Mouse (Mus musculus) mouse trophoblast stem cell (cell line): ENCODE data around the gene Lrrc1.

Experiments
- in situ Hi-C, 2 experiments: fragments of 300-500 bp; cut with MseI, MboI; formaldehyde crosslinking; loops; 2 replicates in 1 of 2; 3 replicates in 1 of 2; pipeline ENCODE4 v1.15.1; 2025

The Lrrc1 gene

DNA sequence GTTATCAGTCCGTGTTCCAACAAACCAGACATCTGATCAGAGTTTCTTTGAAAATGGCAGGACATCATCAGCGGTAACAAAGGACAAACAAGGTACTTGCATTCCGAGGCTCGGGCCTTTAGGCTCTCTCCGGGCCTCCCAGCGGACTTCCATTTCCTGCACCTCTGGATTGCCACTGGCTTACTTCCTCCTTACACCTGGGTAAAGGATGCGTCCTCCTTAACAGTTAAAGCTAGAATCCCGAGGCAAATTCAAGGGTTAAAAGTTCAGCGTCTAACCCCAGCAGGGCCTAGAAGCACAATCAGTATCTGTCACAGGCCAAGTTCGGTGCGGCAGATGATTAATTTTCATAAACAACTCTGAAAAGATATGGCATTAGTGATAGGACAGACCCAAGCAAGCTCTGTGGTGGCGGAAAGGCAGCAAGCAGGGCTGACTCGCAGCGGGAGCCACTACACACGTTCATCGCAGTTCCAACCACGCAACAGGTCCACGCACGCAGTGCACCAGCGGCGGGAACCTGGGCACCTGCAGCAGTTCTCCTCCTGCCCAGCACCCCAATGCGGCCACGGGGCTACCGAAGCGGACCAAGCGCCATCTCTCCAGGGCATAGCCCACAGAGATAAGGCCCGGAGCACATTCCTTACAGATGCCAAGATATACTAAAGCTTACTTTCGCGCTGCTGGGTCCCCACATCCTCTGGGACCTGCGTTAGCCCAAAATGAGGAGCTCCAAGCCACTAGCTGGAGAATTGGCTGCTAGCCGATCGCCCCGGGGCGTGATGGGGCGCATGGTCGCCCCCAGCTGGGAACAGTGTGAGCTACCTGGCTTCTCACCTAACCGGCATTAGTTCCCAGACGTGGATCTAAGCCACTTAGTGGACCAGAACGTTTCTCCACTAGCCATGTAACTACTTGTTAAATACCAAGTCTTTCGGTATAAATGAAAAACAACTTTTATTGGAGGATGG is 1.0 kb downstream of the Lrrc1 start:
- in situ Hi-C loops: no loop called here

GRCm38 (mm10) chr9:77541556-77541955 is 3.1 kb downstream of the Lrrc1 start:
- in situ Hi-C loops: no loop called here

DNA sequence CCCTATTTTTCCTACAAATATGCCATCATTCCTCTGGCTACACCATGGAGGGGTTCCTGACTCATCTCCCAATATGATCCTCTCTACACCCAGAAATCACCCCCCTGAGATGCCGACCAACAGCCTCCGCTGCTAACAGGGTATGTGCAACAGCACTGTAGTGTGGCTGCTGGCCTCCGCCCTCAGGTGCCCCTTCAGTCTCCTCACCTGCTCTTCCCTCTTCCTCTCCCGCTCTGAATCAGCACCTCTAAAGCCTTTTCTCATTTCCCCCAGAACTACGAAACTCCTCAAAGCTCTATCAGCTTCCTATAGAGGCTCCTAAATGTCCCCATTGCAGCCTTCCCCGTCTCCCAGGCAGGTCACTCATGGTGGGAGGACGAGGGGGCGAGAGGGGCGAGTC is 5.4 kb downstream of the Lrrc1 start:
- in situ Hi-C loops: no loop called here

DNA sequence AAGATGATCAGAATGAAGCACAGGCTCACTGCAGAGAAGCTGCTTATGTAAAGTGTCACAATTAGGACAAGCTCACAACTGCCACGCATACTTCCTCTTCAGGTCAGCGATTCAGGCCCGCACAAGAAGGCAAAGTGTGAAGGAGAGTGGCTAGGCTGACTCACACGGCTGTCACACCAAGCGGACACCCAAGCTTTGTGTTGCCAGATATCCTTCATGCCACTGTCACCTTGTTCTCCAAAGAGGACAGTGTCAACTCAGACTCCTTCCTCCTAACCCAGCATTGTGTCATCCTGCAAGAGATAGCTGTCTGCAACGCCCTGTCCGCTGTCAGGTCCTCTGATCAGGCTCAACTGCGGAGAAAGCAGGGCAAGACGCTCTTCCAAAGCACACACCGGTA is 7.3 kb downstream of the Lrrc1 start:
- in situ Hi-C loops: no loop called here

DNA sequence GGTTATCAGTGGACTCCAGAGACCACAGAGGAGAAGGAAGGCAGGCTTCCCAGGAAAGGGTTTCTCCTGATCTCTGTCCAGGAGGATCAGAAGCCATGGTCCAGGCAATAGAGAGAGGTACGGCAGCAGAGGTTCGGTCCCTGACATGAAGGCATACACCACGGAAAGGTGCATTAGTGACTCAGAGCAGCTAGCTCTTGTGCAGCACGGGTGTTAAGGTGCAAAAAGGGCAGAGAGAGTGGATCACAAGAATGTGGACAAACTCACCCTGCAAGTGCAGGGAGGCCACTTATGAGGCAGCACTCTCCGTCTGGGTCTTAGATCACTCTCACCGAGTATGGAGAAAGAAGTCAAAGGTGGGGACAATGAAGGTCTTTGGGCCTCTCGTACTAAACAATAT is 7.8 kb downstream of the Lrrc1 start:
- in situ Hi-C loops: no loop called here

DNA sequence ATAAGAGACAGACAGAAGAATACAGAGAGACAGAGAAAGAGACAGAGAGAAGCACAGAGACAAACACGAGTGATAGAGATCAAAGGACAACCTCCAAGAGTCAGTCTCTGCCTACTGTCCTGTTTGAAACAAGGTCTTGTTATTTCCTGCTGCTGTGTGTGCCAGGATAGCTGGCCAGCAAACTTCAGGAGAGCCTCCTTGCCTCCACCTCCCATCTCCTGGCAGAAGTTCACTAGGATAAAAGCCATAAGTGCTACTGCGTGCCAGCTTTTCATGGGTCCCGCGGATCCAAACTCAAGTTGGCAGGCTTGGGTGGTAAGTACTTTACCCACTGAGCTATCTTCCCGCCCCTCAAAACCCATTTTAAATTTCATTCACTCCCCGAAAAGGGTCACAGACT is 8.4 kb downstream of the Lrrc1 start:
- in situ Hi-C loops: no loop called here

- in situ Hi-C loops: no loop called here
Measured at GRCm38 (mm10) chr9:77535021-77535744, 9.5 kb downstream of the Lrrc1 start.

DNA sequence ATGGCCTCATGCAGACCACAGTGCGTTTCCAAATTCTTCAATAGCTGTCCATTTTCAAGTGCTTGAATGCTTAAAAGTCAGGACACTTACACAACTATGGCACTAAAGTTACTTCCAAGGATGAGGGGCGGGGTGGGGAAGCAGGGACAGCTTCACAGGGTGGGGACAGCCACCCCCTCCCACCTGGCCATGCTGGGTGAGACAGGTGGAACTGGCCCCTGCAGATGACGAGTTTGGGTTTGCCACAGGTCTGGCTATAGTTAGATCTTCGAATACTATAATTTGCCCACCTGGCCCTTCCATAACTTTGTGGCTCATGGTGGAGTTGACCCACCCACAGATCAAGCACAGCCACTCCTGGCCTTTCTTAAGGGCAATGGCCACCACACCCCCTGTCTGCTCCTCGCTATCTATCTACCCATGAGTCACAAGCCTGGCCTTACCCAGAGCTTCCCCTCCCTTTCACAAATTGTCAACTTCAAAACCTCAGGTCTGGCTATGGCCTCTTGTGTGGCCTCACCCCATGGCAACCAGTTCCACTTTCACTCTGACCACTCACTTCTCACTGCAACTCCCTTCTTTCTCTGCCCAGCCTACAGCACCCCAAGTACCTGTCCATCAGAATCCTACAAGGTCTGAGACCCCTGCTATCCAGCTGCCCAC is 16.2 kb downstream of the Lrrc1 start:
- in situ Hi-C loops: no loop called here

GRCm38 (mm10) chr9:77527170-77527569 is 17.5 kb downstream of the Lrrc1 start:
- in situ Hi-C loops: no loop called here

GRCm38 (mm10) chr9:77526715-77527114 is 18.0 kb downstream of the Lrrc1 start:
- in situ Hi-C loops: no loop called here

DNA sequence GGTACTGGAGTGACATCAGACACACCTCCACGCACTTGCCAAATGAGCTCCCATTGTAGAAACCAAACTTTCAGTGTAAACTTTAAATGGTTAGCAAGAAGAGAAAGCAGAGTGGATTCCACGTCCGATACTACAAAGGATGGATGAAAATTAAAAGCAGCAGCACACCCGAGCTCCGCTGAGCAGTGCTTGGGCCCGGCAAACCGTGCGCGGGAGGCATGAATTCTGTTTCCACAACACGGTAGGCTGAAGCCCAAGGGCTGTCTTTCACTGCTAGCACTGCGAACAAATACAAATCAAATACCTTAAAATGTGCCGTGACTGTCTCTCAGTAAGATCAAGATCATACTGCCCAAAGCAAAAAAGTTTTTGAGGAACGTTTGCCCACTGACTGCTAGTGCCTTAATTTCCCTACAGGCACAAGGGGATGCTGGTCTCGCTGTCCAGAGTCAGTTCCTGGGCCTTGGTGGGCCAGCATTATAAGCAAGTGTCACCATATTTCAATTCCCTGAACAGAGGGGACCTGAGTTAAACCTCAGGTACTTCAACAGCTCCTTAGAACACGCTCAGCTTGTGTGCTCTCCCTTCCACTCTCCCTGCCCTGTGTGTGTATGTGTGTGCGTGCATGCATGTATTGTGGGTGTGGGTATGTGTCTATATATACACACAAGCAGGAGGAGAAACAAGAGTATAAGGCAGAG is 18.9 kb downstream of the Lrrc1 start:
- in situ Hi-C loops: no loop called here

DNA sequence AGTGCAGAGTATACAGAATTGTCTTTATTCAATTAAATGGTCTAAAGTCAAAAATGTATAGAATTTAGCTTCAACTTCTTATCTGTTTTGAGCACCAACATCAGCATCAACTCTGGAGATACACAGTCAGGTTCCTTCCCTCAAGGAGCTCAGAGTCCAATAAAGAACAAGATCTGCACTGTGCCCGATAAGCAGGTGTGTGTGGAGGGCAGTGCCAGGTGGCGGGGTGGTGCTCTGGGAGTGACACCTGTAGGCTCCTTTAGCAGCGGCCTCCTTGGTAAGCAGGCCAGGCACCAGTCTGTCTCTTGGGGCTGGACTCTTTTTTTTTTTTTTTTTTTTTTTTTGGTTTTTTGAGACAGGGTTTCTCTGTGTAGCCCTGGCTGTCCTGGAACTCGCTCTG is 20.9 kb downstream of the Lrrc1 start:
- in situ Hi-C loops: no loop called here

GRCm38 (mm10) chr9:77522476-77522875 is 22.2 kb downstream of the Lrrc1 start:
- in situ Hi-C loops: no loop called here

GRCm38 (mm10) chr9:77519198-77519597 is 25.5 kb downstream of the Lrrc1 start:
- in situ Hi-C loops: no loop called here

- in situ Hi-C loops: no loop called here
Measured at GRCm38 (mm10) chr9:77516782-77517364, 27.8 kb downstream of the Lrrc1 start.

DNA sequence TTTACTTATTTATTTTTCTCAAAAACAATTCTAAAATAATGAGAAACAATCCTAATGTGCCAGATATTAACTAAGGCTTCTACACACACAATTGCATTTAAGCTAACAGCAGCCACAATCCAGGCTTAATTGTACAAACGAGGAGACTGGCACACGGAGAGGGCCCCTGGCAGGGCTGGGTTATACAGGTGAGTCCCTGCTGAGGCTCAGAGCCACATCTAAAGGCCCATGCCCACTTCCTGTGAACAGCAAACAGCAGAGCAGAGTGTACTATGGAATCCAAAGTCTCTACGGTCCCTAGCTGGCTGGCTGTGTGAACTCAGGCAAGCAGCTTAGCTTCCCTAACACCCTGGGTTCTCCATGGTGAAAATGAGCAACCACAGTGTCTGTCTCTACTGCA is 30.8 kb downstream of the Lrrc1 start:
- in situ Hi-C loops: no loop called here

DNA sequence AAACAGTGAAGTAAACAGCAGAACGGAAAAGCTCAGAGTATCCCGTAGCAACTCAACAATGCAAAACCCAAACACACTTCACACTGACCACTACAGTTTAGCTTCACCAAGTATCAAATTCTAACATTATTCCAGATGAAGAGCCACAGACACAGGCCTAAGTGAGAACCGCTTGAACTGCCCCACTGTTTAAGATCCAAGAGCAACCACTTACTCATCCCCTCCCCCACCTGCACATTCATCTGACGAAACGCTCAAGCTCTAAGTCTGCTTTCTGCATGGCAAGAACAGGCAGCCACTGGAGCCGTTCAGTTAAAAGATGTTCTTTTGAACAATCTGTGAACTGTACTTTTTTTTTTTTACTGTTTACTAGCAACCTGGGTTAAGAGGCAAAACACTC is 32.5 kb downstream of the Lrrc1 start:
- in situ Hi-C loops: no loop called here

DNA sequence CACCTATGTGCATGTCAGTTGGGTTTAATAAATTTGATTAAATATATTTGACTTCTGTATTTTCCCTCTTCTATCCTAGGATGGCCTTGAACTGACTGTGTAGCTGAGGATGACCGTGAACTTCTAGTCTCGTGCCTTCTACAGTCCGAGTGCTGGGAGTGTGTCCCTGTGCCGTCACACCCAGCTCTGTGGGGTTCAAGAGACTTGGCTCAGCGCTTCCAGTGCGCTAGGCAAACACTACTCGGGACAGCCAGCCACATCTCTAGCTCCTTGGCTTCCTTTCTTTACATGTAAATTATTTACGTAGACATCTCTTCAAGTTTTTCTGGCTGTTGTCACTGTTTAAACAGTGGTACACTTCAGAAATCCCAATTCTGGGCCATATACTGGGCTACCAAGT is 34.1 kb downstream of the Lrrc1 start:
- in situ Hi-C loops: no loop called here

DNA sequence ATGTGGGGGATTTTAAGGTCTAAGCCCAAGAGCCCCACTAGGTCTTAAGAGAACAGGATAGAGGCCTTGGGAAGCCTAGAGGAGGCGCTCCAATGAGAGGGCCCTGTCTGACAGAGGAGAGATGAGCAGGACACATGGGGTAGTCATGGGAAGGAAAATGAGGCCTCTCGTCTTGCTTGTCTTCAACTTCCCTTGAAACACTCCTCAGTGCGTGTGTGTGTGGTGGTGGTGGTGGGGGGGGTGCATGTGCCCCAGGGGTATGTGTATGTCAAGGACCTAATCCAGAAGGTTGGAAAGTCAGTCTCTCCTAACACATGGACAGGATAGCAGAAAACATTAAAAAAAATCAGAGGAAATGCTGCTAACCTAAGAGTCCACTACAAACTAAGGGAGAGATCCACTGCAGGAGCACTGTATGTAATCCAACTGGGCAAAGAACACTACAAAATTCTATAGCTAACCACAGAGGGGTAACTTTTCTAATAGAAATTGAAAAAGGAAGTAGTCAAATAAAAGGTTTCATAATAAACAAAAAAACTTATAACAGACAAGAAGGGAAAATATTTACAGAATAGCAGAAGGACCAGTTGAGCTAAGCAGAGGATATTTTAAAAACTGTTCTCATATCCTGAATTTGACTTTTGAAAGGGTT is 36.8 kb downstream of the Lrrc1 start:
- in situ Hi-C loops: no loop called here

- in situ Hi-C loops: no loop called here
Measured at GRCm38 (mm10) chr9:77502548-77503438, 41.9 kb downstream of the Lrrc1 start.
